31 mouse cellular contexts compared by ENCODE assay signal in genomic region chr3:93514628-93515027, GRCm38 (mm10). TPM values are rescaled to one million over a fixed set of nuclear protein-coding genes. Genes with fewer than 3 reads are reported as not detected.
"Had no signal": no experiment of that assay in that cellular context is flagged by ENCODE, and none has a peak within 500 bp of the region (broad histone marks: within the 10 kb centered on the region; RNA-seq: fewer than 3 reads in every experiment).

No protein-coding gene starts in this region.

- H3K4me1 ChIP-seq: limb, embryonic 10.5 days; limb, embryonic 13.5 days; liver, embryonic 12.5 days; liver, embryonic 15.5 days; lung, embryonic 15.5 days; midbrain, embryonic 10.5 days; midbrain, embryonic 13.5 days had no signal

- ATAC-seq: liver, embryonic 12.5 days; midbrain, embryonic 13.5 days; midbrain, embryonic 16.5 days had no signal

- H3K4me2 ChIP-seq: limb, embryonic 13.5 days; liver, embryonic 12.5 days; liver, embryonic 15.5 days; lung, embryonic 15.5 days; midbrain, embryonic 13.5 days had no signal

- H3K36me3 ChIP-seq: limb, embryonic 10.5 days; limb, embryonic 13.5 days; liver, embryonic 12.5 days; liver, embryonic 15.5 days; lung, embryonic 15.5 days; midbrain, embryonic 10.5 days; midbrain, embryonic 13.5 days had no signal

- H3K4me3 ChIP-seq: layer of hippocampus, adult 2 months; limb, embryonic 10.5 days; limb, embryonic 13.5 days; liver, embryonic 12.5 days; liver, embryonic 15.5 days; lung, embryonic 15.5 days; megakaryocyte, embryonic 14.5 days; midbrain, embryonic 10.5 days; midbrain, embryonic 13.5 days; myocyte had no signal

- DNase-seq: kidney, postnatal 25 days; layer of hippocampus, adult 9-11 months; liver; lung, adult 18-20 months; lung, postnatal 10 days; lung, postnatal 36 days; thymus, adult 18-20 months had no signal

- H3K9ac ChIP-seq: limb, embryonic 13.5 days; liver, embryonic 12.5 days; liver, embryonic 15.5 days; lung, embryonic 15.5 days; midbrain, embryonic 13.5 days had no signal

- H3K27me3 ChIP-seq: limb, embryonic 13.5 days; liver, embryonic 12.5 days; liver, embryonic 15.5 days; lung, embryonic 15.5 days; megakaryocyte, embryonic 14.5 days; midbrain, embryonic 13.5 days had no signal

- H3K27ac ChIP-seq: kidney, postnatal 0 days; layer of hippocampus, adult 2 months; limb, embryonic 10.5 days; limb, embryonic 13.5 days; liver, embryonic 12.5 days; liver, embryonic 15.5 days; lung, embryonic 15.5 days; midbrain, embryonic 10.5 days; midbrain, embryonic 13.5 days had no signal

- H3K9me3 ChIP-seq: limb, embryonic 10.5 days; limb, embryonic 13.5 days; liver, embryonic 12.5 days; liver, embryonic 15.5 days; lung, embryonic 15.5 days; megakaryocyte, embryonic 14.5 days; midbrain, embryonic 10.5 days; midbrain, embryonic 13.5 days had no signal

RNA-seq across cellular contexts. Expression of gene Tchhl1, which starts 46.1 kb away (rescaled TPM):
- total RNA-seq: layer of hippocampus, adult 2 months; layer of hippocampus, postnatal 25 days; left cerebral cortex, adult 18-20 months; left cerebral cortex, postnatal 25 days; monocyte, adult 5-6 weeks had no signal
- polyA plus RNA-seq: large intestine, adult 2 months; limb, embryonic 10.5 days; limb, embryonic 13.5 days; liver, embryonic 12.5 days; liver, embryonic 15.5 days; lung, embryonic 15.5 days; midbrain, embryonic 10.5 days; midbrain, embryonic 13.5 days; midbrain, embryonic 16.5 days; myocyte; neural tube, embryonic 11.5 days; neural tube, embryonic 14.5 days; small intestine, adult 2 months; spleen, adult 2 months; stomach, embryonic 16.5 days; testis, adult 2 months; urinary bladder, adult 2 months had no signal
